Mouse (Mus musculus): ENCODE data around the gene Tmod4. TPM values are rescaled to one million over a fixed set of nuclear protein-coding genes. Genes with fewer than 3 reads are reported as not detected.
"Not testable (repeated sequence)": the region's sequence is repeated elsewhere in the genome, so short reads cannot be mapped to it uniquely, and the experiment has no call there.

Tmod4 gene
- polyA plus RNA-seq, 1 experiment = 2.5 TPM

DNA sequence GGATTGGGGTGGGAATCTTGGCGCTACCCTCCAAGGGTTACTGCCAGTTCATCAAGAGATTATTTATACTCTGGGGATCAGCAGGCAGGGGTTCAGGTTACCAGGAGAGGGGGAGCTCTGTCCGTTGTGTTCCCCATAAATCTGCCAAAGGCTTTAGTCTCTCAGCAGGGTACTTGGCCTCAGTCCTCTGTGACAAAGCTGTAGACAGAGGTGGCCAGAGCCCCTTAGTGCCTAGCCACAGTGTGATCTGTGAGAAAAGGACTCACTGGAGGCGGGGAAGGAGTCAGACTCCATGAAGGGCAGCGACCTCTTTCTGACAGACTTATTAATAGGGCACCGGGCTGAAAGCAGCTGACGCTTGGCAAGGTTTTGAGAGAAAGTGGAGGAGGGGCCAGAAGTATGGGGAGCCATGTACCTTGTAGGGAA lies 5.0 kb downstream of the Tmod4 start:
- Histone ChIP-seq H3ac (ENCODE audit: control insufficient read depth, insufficient read length) (no peak overlapping the region), H3K4me2 (ENCODE audit: low read depth) (peak overlapping the region; percentile 50), H3K4me3 (no peak overlapping the region), H3K27me3 (ENCODE audit: control insufficient read depth, insufficient read depth, insufficient read length) (no peaks in the 10 kb centered on the region), H3K79me2 (ENCODE audit: control insufficient read depth, insufficient read depth) (no peaks in the 10 kb centered on the region), H3K36me3 (ENCODE audit: control insufficient read depth, insufficient read depth) (no peaks in the 10 kb centered on the region)
- TF ChIP-seq MYOD1 (IDR thresholded peaks at IDR 0.05; ENCODE audit: control insufficient read depth in 1 of 3, insufficient read length in 2 of 3, low read depth in 2 of 3) (no peak), TCF12 (IDR thresholded peaks at IDR 0.05; ENCODE audit: insufficient read depth, poor library complexity, severe bottlenecking) (no peak), POLR2A (IDR thresholded peaks at IDR 0.05; ENCODE audit: insufficient read length, low read depth) (no peak), E2F4 (IDR thresholded peaks at IDR 0.05; ENCODE audit: insufficient read depth) (no peak), MYOG (IDR thresholded peaks at IDR 0.05; ENCODE audit: control insufficient read depth in 1 of 3, insufficient read depth in 1 of 3, insufficient read length in 2 of 3, low read depth in 2 of 3) (no peak), TCF3 (IDR thresholded peaks at IDR 0.05; ENCODE audit: insufficient read length, low read depth) (no peak), CEBPB (IDR thresholded peaks at IDR 0.05; ENCODE audit: insufficient read depth, poor library complexity, severe bottlenecking) (no peak), SRF (IDR thresholded peaks at IDR 0.05; ENCODE audit: control insufficient read depth, insufficient read length, low read depth) (no peak), MAX (IDR thresholded peaks at IDR 0.05; ENCODE audit: low read depth) (no peak), USF1 (IDR thresholded peaks at IDR 0.05; ENCODE audit: low read depth) (no peak), POLR2AphosphoS2 (IDR thresholded peaks at IDR 0.05; ENCODE audit: insufficient read length, low read depth) (no peak), REST (IDR thresholded peaks at IDR 0.05; ENCODE audit: insufficient read depth, insufficient read length) (no peak)

DNA sequence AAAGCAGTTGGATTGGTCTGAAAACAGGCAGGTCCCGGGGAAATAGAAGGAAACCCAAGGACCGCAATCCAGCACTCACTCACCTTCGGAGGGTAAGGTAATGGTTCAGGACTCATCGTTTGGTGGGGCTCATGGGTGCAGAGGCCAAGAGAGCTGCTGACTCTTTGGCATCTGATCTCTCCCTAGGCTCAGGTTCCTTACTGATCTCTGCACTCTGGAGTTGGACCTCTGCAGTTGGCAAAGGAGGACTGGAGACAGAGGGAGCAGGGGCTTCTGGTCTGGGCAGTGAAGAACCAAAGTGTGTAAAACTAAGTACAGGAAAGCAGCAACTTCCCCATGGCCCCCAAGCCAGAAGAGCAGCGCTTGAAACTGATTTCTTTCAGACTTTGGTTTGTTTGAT lies 5.8 kb downstream of the Tmod4 start:
- Histone ChIP-seq H3K27me3 (ENCODE audit: control insufficient read depth, insufficient read depth, insufficient read length) (no peaks in the 10 kb centered on the region), H3K79me2 (ENCODE audit: control insufficient read depth, insufficient read depth) (no peaks in the 10 kb centered on the region), H3ac (ENCODE audit: control insufficient read depth, insufficient read length) (no peak overlapping the region), H3K4me2 (ENCODE audit: low read depth) (peak overlapping the region; percentile 50), H3K4me3 (no peak overlapping the region), H3K36me3 (ENCODE audit: control insufficient read depth, insufficient read depth) (no peaks in the 10 kb centered on the region)
- no peak for TF ChIP-seq TCF3 (IDR thresholded peaks at IDR 0.05; ENCODE audit: insufficient read length, low read depth)
- TF ChIP-seq MAX (IDR thresholded peaks at IDR 0.05; ENCODE audit: low read depth) = no peak
- TF ChIP-seq TCF12 (IDR thresholded peaks at IDR 0.05; ENCODE audit: insufficient read depth, poor library complexity, severe bottlenecking) = no peak
- TF ChIP-seq MYOG (IDR thresholded peaks at IDR 0.05; ENCODE audit: control insufficient read depth in 1 of 3, insufficient read depth in 1 of 3, insufficient read length in 2 of 3, low read depth in 2 of 3) = no peak
- TF ChIP-seq SRF (IDR thresholded peaks at IDR 0.05; ENCODE audit: control insufficient read depth, insufficient read length, low read depth) = no peak
- TF ChIP-seq POLR2AphosphoS2 (IDR thresholded peaks at IDR 0.05; ENCODE audit: insufficient read length, low read depth) = no peak
- no peak for TF ChIP-seq USF1 (IDR thresholded peaks at IDR 0.05; ENCODE audit: low read depth)
- no peak for TF ChIP-seq E2F4 (IDR thresholded peaks at IDR 0.05; ENCODE audit: insufficient read depth)
- no peak for TF ChIP-seq REST (IDR thresholded peaks at IDR 0.05; ENCODE audit: insufficient read depth, insufficient read length)
- TF ChIP-seq POLR2A (IDR thresholded peaks at IDR 0.05; ENCODE audit: insufficient read length, low read depth) = no peak
- no peak for TF ChIP-seq CEBPB (IDR thresholded peaks at IDR 0.05; ENCODE audit: insufficient read depth, poor library complexity, severe bottlenecking)
- TF ChIP-seq MYOD1 (IDR thresholded peaks at IDR 0.05; ENCODE audit: control insufficient read depth in 1 of 3, insufficient read length in 2 of 3, low read depth in 2 of 3) = no peak

DNA sequence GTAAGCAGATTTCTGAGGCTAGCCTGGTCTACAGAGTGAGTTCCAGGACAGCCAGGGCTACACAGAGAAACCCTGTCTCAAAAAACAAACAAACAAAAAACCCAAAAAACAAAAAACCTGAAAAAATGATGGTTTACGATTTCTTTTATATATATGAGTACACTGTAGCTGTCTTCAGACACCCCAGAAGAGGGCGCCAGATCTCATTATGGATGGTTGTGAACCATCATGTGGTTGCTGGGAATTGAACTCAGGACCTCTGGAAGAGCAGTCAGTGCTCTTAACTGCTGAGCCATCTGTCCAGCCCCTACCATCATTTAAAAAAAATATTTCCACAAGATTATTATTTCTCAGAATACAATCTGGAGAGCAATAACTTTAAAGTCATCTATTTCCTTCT lies 8.1 kb downstream of the Tmod4 start:
- H3K36me3 ChIP-seq (ENCODE audit: control insufficient read depth, insufficient read depth); H3K79me2 ChIP-seq (ENCODE audit: control insufficient read depth, insufficient read depth); H3K27me3 ChIP-seq (ENCODE audit: control insufficient read depth, insufficient read depth, insufficient read length); H3ac ChIP-seq (ENCODE audit: control insufficient read depth, insufficient read length); H3K4me2 ChIP-seq (ENCODE audit: low read depth): not testable (repeated sequence)
- H3K4me3 ChIP-seq = peak overlapping the region; percentile 42

DNA sequence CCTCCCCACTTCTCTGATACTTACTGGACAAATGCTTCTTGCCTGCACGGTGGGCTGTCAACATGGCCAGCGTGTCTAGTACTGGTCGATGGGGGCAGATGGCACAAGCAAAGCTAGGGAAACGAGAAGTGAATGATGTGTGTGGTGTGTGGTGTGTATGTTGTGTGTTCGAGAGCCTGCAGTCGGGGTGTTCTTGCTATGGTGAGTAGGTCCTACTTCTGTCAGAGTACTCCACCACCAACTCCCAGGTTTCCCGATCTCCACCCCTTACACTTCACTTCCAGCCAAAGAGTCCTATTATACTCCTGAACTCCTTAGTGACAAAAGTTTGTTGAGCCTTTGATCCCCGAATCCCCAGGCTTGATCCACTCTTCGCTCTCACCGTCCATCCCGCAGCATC lies 8.9 kb downstream of the Tmod4 start:
- Histone ChIP-seq H3K36me3 (ENCODE audit: control insufficient read depth, insufficient read depth) (no peaks in the 10 kb centered on the region), H3K4me2 (ENCODE audit: low read depth) (peak overlapping the region; percentile 86), H3K4me3 (peak overlapping the region; percentile 42), H3K27me3 (ENCODE audit: control insufficient read depth, insufficient read depth, insufficient read length) (no peaks in the 10 kb centered on the region), H3K79me2 (ENCODE audit: control insufficient read depth, insufficient read depth) (peaks cover 8% of the 10 kb centered on the region), H3ac (ENCODE audit: control insufficient read depth, insufficient read length) (peak overlapping the region; percentile 27)
- no peak for TF ChIP-seq REST (IDR thresholded peaks at IDR 0.05; ENCODE audit: insufficient read depth, insufficient read length)
- TF ChIP-seq MYOG (IDR thresholded peaks at IDR 0.05; ENCODE audit: control insufficient read depth in 1 of 3, insufficient read depth in 1 of 3, insufficient read length in 2 of 3, low read depth in 2 of 3) = no peak
- no peak for TF ChIP-seq POLR2A (IDR thresholded peaks at IDR 0.05; ENCODE audit: insufficient read length, low read depth)

DNA sequence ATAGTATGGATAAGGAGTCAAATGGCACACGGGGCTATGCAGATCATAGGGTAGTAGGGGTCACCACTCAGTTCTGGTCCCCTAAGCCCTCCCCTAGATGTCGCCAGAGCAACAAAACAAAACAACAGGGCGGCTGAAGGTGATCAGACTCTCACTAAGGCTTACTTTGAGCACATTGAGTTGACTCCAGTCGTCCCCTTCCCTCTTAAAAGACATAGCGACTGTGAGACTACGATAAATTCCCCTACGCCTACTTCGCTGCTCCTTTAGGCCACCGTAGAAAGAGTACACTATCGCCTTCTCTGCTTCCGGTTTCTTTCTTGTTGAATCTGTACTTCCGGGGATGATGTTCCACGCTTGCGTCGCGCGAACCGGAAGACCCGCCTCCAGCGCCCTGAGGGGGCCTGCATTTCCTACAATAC lies 9.4 kb downstream of the Tmod4 start, which contains the start of the genes Scnm1 and Lysmd1:
Scnm1 (minus strand) TSS at position 332 of the 422 bp plus-strand sequence.
Lysmd1 (plus strand) TSS at position 409 of the 422 bp plus-strand sequence.
- no peaks in the 10 kb centered on the region for H3K27me3 ChIP-seq (ENCODE audit: control insufficient read depth, insufficient read depth, insufficient read length)
- H3ac ChIP-seq (ENCODE audit: control insufficient read depth, insufficient read length) = peak within 1 kb of the TSS; percentile 27
- H3K79me2 ChIP-seq (ENCODE audit: control insufficient read depth, insufficient read depth) = peaks cover 8% of the 10 kb centered on the region
- H3K4me3 ChIP-seq = peak within 1 kb of the TSS; percentile 42
- H3K4me2 ChIP-seq (ENCODE audit: low read depth) = peak within 1 kb of the TSS; percentile 86
- H3K36me3 ChIP-seq (ENCODE audit: control insufficient read depth, insufficient read depth) = no peaks in the 10 kb centered on the region
- TF ChIP-seq SRF (IDR thresholded peaks at IDR 0.05; ENCODE audit: control insufficient read depth, insufficient read length, low read depth) (no peak), POLR2A (IDR thresholded peaks at IDR 0.05; ENCODE audit: insufficient read length, low read depth) (peak; percentile 31), TCF12 (IDR thresholded peaks at IDR 0.05; ENCODE audit: insufficient read depth, poor library complexity, severe bottlenecking) (no peak), MYOD1 (IDR thresholded peaks at IDR 0.05; ENCODE audit: control insufficient read depth in 1 of 3, insufficient read length in 2 of 3, low read depth in 2 of 3) (no peak)

DNA sequence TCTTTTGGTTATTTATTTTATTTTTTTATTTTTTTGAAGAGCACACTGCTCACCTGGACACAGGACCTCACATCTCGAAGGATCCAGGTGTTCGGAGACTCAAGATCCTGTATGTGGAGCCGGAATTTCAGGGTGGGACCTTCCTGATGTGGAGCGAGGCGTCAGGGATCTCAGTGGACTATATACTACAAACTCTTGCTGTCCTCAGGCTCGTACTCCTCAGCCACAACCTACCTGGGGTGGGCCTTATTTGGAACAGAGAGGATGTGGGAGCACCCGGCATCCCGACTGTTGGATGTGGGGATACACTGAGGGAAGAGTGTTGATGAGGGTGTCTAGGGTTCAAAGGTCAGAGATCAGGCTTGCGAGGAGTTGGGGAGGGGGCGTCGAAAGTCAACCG lies 9.9 kb downstream of the Tmod4 start:
- Histone ChIP-seq H3K4me3 (peak overlapping the region; percentile 42), H3ac (ENCODE audit: control insufficient read depth, insufficient read length) (peak overlapping the region; percentile 27)
- H3K4me2 ChIP-seq (ENCODE audit: low read depth) = not testable (repeated sequence)

More for the DNA sequence above, 9.9 kb downstream of the Tmod4 start:
- H3K27me3 ChIP-seq (ENCODE audit: control insufficient read depth, insufficient read depth, insufficient read length); H3K36me3 ChIP-seq (ENCODE audit: control insufficient read depth, insufficient read depth); H3K79me2 ChIP-seq (ENCODE audit: control insufficient read depth, insufficient read depth): not testable (repeated sequence)

All from myocyte (in vitro differentiated cells).